Mouse (Mus musculus) skeletal muscle tissue, adult 2 months (tissue): ENCODE data around the gene Hdc.

Source experiments
- DNase-seq: peaks from one replicate; pipeline ENCODE4 v3.0.0-alpha.2; 2012; ENCODE audit warnings: low read depth, low spot score

Gene Hdc

GRCm38 (mm10) chr2:126601918-126602600 is 17.0 kb downstream of the Hdc start:
- DNase-seq, result no peak

GRCm38 (mm10) chr2:126600533-126600932 is 18.6 kb downstream of the Hdc start:
- no peak for DNase-seq

DNA sequence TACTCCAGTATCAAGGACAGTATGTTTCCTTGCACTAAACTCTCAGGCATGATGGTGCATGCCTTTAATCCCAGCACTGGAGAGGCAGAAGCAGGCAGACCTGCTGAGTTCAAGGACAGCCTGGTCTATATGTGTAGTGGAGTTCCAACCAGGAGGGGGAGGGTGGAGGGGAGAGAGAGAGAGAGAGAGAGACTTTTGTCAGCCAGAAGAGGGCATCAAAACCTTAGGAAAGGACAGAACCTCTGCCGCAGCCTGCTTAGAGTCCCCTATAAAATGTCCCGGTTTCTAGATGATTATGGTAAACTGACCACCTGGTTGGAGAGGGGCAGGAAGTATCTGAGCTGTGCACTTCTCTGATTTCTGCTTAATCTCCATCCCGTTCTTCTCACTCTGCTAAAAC is 20.1 kb downstream of the Hdc start:
- DNase-seq, result no peak

DNA sequence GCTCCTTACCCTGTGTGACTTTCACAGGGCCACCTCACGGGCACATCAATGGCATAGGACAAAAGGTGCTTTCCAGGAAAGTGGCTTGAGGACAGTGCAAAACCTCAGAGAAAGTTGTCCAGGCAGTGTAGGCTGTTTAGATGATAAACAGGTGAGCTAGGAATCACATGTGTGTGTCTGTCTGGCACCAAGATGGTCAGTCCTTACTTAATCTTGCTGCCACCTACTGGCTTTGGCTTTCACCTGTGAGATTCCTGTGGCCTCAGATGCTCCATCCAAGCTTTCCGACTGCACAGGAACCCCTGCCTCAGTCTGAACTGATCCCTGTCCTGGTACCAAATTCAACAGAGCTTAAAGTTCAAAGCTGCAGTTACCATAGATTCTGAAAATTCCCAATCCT is 20.7 kb downstream of the Hdc start:
- DNase-seq, result no peak

DNA sequence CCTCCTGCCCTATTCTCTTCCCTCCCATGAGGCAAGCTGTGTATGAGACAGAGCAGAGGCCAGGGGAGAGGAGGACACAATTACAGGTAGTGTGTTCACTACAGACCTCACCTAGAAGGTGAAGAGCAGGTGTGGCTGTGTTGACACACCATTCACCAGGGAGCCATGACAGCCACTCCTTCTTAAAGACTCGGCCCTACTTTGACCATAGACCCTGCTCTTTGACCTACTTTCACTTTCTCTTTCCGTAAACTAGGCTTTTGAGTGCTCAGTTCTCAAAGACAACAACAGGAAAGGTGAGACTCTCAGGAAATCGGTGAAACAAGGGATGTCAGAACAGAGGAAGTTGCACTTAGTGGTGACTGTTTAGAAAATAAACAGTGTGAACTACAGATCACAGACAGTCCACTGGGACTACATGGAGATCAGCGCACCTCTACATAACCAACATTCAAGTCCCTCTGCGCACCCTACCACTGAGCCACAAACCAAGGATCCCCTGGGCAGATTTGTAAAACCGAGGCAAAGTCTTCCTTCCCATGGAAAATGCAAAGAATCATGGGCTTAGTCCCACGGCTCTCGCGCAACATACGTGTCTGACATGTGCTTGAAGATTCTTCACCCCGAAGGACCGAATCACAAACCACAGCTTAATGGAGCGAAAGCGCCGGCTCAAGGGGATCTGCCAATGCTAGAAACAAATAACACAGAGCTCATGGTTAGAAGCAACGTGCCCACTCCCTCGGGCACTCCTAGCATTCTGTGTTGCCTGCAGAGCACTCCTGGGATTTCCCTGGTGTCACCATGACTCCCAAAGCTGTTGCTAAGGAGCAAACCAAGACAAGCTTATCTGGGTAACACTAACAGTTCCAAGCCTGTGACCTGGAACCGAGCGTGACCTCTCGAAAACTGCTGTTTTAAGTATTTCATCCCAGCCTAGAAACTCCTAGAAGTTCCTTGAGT is 21.5 kb downstream of the Hdc start:
- DNase-seq, result no peak

DNA sequence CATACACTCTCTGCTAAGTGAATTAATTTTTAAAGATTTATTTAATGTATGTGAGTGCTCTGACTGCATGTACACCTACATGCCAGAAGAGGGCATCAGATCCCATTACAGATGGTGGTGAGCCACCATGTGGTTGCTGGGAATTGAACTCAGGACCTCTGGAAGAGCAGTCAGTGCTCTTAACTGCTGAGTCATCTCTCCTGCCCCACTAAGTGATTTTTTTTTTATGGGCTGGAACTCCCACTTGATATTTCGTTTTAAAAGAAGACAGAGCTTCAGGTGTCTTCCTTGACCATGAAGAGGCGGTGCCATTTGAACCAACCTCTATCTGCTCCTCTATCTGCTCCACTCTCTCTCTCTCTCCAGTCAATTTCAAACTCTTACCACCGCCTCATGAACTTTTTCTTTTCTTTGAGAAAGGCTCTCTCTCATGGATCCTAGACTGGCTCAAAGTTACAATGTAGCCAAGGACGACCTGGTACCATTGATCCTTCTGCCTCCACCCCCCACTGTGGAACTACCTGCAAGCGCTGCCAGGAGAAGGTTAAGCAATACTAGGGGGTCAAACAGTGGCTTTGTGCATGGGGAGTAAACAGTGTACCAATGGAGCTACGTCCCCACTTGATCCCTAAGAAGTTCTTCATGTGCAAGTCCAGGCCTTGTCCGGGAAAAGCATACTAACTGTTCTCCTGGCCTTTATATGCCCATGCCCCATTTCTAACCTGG is 22.6 kb downstream of the Hdc start:
- no peak for DNase-seq

GRCm38 (mm10) chr2:126593831-126594610 is 25.1 kb downstream of the Hdc start:
- peak; percentile 31 for DNase-seq

DNA sequence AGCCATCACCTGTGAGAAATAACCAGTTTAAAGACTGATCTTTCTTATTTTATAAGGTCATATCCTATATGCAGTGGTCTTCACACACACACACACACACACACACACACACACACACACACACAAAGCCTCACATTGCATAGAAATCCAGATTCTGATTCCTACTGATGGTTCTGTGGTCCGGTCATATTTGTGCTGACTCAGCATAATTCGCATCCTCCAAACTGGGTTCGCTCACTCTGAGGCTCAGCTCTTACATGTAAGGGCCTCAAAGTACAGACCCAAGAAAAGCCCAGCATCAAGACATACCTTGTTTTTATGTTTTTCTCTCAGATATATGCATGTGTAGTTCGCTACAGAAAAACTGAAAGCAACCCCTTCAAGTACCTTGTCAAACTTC is 27.8 kb downstream of the Hdc start:
- DNase-seq, result no peak

DNA sequence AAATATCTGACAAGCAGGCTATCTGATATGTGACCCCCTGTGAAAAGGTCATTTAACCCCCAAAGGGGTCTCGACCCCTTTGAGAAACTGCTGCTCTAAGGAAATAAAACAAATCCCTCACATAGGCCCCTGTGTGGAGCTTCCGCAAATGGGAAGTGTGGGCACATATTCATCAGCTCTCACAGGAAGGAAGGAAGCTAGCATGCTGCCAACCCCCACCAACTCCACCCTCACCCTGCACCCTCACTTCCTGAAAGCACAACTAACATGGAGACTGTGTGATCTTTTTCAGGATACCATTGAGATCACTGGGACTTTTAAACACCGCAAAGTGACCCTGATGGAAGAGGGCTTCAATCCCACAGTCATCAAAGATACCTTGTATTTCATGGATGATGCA is 31.6 kb downstream of the Hdc start:
- DNase-seq, result no peak

DNA sequence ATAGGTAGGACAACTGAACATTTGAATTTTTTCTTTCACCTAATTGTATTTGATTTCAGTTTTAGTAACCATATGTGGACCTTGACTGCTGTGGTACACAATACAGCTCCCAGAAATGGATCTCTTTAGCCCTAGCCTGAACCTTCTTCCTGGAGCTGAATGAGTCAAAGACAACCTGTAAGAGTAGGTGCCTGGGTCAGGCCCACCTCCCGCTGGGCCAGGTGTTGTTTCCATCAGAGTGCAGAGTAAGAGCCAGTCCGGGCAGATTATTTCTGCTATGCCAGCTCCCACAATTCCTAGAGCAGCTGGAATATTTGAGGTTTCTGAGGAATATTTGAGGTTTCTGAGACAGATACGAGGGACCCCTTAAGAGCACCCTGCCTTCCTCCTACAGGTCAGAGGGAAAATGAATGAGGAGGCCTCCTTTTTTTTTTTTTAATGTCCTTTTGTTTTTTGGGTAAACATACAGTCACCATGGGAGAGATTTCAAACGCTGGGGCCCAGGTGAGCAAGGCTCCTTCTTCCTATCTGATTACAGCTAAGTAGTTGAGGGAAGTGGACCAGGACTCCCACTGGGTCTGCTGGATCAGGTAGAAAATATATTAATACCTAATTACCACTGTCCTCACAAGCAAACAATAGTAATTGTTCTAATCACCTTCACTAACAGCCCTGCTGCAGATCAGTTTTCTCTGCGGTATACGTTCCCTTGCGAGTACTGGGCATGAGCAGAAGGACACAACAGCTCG is 34.3 kb downstream of the Hdc start:
- no peak for DNase-seq

DNA sequence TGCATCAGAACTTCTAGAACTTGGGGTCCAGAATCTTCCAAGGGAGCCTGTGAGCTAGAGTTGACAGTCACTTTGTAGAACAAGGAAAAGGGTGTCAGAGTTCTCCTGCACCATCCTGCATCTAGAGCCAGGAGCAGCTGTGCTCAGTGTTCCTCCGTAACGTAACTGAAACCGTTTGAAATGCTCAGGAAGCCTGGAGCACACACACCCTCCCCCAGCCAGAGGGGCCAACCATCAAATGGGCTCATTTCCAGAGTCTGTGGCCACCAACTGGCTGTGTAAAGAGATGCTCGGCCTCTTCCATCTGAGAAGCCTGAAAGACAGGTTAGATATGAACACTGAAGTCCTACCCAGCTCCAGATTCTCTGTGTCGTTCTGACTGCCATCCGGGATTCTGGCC is 35.1 kb downstream of the Hdc start:
- DNase-seq, result no peak

DNA sequence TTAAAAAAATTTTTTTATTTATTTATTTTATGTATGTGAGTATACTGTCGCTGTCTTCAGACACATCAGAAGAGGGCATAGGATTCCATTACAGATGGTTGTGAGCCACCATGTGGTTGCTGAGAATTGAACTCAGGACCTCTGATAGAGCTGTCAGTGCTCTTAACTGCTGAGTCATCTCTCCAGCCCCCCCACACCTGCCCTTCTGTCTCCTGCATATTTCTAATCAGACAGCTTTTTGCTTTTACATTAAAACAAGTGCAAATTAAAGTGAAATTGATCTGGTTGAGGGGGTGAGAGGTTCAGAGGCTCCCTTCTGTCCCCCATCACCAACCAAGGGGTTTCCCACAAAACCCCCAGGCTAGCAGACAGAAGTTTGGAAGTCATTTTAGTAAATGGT is 39.8 kb downstream of the Hdc start:
- no peak for DNase-seq

GRCm38 (mm10) chr2:126577362-126577761 is 41.7 kb downstream of the Hdc start:
- DNase-seq, result no peak

DNA sequence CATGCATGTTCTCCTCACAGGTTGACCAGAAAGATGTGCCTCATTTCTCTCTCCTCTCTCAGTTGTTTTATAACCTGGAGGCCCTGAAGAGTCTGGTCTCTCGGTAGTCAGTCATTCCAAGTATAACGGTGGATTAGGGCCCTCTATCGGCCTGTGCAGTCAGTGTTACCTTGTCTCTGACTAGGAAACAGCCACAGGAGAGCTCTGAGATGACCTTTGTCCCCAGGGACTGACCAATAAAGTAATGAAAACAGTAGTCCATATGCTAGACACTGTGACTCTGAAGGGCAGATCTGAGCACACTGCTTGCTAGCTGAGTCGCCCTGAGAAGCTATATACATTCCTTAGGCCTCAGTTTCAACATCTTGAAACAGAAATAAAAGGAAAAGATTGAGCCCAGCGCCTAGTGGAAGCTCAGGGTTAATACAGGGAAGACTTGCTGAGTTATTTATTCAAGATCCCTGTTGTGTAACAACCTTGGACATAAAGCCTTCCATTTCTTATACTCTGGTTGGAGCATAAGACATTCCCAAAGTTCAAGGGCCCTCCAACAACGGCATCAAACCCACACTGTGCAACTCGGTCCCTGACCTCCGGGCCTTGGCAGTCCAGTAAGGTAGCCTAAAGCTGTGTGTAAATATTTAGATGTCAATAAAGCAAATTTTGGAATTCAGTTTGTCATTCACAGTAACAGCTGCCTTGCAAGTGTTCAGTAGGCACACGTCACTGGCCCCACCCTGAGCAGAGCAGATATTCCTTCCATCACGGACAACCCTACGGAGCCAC is 43.5 kb downstream of the Hdc start:
- no peak for DNase-seq

GRCm38 (mm10) chr2:126572747-126573146 is 46.4 kb downstream of the Hdc start:
- no peak for DNase-seq

GRCm38 (mm10) chr2:126572163-126572562 is 46.9 kb downstream of the Hdc start:
- DNase-seq, result no peak

DNA sequence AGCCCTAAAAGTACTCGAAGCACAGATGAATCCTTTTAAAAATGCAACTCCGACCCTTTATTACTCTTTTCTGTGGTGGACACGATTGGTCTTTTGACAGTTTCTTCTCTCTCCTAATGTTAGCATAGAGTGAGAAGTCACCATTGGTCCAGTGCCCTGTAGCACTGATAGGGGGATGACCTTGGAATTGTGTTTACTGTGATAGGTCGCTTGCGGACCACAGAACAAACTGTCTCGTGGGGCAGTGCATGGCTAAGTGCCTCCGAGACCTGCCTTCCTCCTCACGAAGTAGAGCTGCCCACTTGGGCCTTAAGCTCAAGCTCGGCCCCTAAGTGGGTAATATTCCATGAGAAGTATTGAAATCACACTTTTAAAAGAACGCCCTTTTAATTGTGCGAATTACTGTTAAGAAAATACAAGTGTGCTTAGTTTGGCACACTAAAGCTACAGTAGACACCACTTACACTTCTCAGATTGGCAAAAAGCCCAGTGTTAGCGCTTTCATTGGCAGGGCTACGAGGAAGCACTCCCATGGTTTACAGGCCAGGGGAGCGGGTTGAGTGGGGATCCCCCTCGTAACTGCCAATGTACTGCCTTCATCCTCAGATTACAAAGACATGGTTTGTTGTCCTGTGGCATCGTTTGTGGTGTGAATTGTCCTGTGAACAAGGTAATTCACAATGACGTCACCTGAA is 55.5 kb downstream of the Hdc start:
- no peak for DNase-seq

DNA sequence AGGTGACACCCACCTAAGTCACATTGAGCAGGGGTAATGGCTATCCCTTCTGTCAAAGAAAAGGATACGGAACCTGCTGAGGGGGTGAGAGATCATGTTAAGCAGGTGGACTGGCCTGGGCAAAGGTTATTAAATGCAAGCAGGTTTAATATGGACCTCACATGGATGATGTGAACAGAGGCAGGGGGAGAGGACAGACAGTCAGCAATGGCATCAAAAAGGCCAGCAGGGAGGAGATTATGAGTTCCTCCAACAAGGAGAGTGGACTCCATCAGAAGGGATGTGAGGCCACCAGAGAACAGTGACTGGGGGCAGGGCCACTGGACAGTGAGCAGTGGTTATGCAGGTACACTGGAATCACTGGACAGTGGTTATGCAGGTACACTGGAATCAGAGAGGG is 59.0 kb downstream of the Hdc start:
- no peak for DNase-seq

DNA sequence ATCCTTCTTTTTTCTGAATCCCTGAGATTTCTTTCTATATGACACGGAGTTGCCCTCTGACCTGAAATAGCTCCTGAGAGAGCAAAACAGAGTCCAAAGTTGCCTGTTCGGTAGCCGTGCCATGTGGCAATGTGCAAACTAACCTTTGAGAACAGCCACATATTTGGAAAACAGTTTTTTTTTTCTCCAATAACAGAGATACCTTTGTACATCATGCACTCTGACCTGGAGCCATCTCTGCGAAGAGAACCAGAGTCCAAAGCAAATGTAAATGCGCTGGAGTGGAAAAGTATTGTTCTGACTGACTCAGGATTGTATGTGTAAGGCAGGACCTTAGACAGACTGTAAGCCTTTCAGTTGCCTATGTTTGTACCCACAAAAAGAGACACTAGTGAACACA is 63.6 kb downstream of the Hdc start:
- no peak for DNase-seq

- no peak for DNase-seq
Measured at GRCm38 (mm10) chr2:126553291-126553639, 65.8 kb downstream of the Hdc start.
